Mouse (Mus musculus) erythroblast, embryonic 14.5 days (primary cell): ENCODE measurements around the gene Arsb.

Source experiments
- GATA1 ChIP-seq: IDR thresholded peaks from 2 replicates; pipeline ENCODE4 v1.6.1; 2012; ENCODE audit warnings: low read length, inconsistent platforms, mixed read lengths
- TAL1 ChIP-seq: IDR thresholded peaks from 3 replicates; pipeline ENCODE4 v1.6.1; 2012; ENCODE audit warnings: low read length, inconsistent platforms, mixed read lengths

DNA sequence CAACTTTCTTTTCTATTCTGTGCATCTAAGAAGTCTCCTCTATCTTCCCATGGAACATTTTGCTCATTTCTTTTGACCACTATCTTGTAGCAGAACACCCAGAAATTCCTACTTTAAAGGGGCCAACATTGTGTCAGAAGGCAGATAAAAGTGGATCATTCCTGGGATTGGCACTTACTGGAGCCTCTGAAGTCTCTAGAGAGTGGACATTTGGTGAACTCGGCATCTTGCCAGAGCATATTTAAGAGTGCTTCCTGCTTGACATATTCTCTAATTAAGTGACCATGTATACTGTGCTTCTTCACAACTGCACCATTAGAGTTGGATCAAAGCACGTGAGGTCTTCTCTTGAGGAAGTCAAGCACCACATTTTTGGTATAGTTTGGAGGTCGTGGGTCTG lies 201.0 kb downstream of the Arsb start:
- TF ChIP-seq TAL1 (no peak), GATA1 (no peak)
